Mouse (Mus musculus) midbrain, embryonic 16.5 days (tissue): ENCODE results near the gene Abcb8. TPM values are rescaled to one million over a fixed set of nuclear protein-coding genes. Genes with fewer than 3 reads are reported as not detected.

ENCODE experiments used
- polyA plus RNA-seq: library from polyadenylated mRNA; unstranded; fragments of >200 nt; fragmentation: Nextera tagmentation; extraction: Ambion mirVana; gene quantifications from 2 replicates; pipeline ENCODE4 v1.2.1, GENCODE M21; 2015

The Abcb8 gene
- polyA plus RNA-seq, 1 experiment from 2014 or later: 54.9 TPM

Other genes with a start within 250 kb of the Abcb8 start
- gene Nupl2, start 228.7 kb upstream of the Abcb8 start, polyA plus RNA-seq: 14.3 and 15.2 TPM in 2 replicates
- gene Kcnh2, start 42.1 kb upstream of the Abcb8 start, polyA plus RNA-seq: 11.4 and 11.7 TPM in 2 replicates
- 8.8 and 9.7 TPM in 2 replicates for gene Nos3, start 28.9 kb upstream of the Abcb8 start, polyA plus RNA-seq
- gene Atg9b, start 1.5 kb upstream of the Abcb8 start, polyA plus RNA-seq: 3.8 and 4.4 TPM in 2 replicates
- gene Asic3, start 19.7 kb downstream of the Abcb8 start, polyA plus RNA-seq: 0.24 TPM in 1 of 2 replicates, not detected in the other
- gene Cdk5, start 29.9 kb downstream of the Abcb8 start, polyA plus RNA-seq: 130 and 149 TPM in 2 replicates
- 22.2 and 23.7 TPM in 2 replicates for gene Slc4a2, start 30.2 kb downstream of the Abcb8 start, polyA plus RNA-seq
- 93.0 and 96.2 TPM in 2 replicates for gene Fastk, start 51.6 kb downstream of the Abcb8 start, polyA plus RNA-seq
- 60.1 and 63.2 TPM in 2 replicates for gene Tmub1, start 54.2 kb downstream of the Abcb8 start, polyA plus RNA-seq
- gene Agap3, start 58.5 kb downstream of the Abcb8 start, polyA plus RNA-seq: 55.6 and 56.9 TPM in 2 replicates
- 0.20 and 0.21 TPM in 2 replicates for gene Gbx1, start 133.5 kb downstream of the Abcb8 start, polyA plus RNA-seq
- gene Asb10, start 147.3 kb downstream of the Abcb8 start, polyA plus RNA-seq: 0.15 TPM in 1 of 2 replicates, not detected in the other
- 0.08 TPM in 1 of 2 replicates, not detected in the other for gene 4931409K22Rik, start 163.1 kb downstream of the Abcb8 start, polyA plus RNA-seq
- 78.0 and 85.0 TPM in 2 replicates for gene Abcf2, start 183.8 kb downstream of the Abcb8 start, polyA plus RNA-seq
- gene Chpf2, start 193.1 kb downstream of the Abcb8 start, polyA plus RNA-seq: 16.6 and 23.3 TPM in 2 replicates
- gene Smarcd3, start 230.7 kb downstream of the Abcb8 start, polyA plus RNA-seq: 173 and 192 TPM in 2 replicates